Mouse (Mus musculus) frontal cortex, postnatal 14 days (tissue): ENCODE measurements around the gene Cdr2l.

Experiments used
- DNase-seq, 2 experiments: peaks; one replicate each; pipeline ENCODE4 v3.0.0; 2022; ENCODE audit warnings: low spot score in 2 of 2

Cdr2l gene

GRCm38 (mm10) chr11:115381743-115382539 lies at the start of gene Cdr2l:
Gene Cdr2l (plus strand): TSS chr11:115381916.
- DNase-seq = peak; percentile 61 to 80

- DNase-seq = no peak
These were observed 47.2 kb upstream of the Cdr2l start, which contains the start of gene Otop3 for GRCm38 (mm10) chr11:115334531-115334930. Gene Otop3 (plus strand): TSS chr11:115334731.

- DNase-seq = no peak
These were observed 46.5 kb upstream of the Cdr2l start for GRCm38 (mm10) chr11:115335223-115335622.

GRCm38 (mm10) chr11:115336115-115336514 lies 45.6 kb upstream of the Cdr2l start:
- no peak for DNase-seq

- no peak for DNase-seq
These were observed 44.4 kb upstream of the Cdr2l start for GRCm38 (mm10) chr11:115337350-115337749.

- no peak for DNase-seq
These were observed 43.9 kb upstream of the Cdr2l start for GRCm38 (mm10) chr11:115337826-115338225.

- DNase-seq = no peak
These were observed 40.5 kb upstream of the Cdr2l start for GRCm38 (mm10) chr11:115341246-115341645.

- no peak for DNase-seq
These were observed 39.9 kb upstream of the Cdr2l start for GRCm38 (mm10) chr11:115341866-115342265.

GRCm38 (mm10) chr11:115344967-115345366 lies 36.7 kb upstream of the Cdr2l start:
- no peak for DNase-seq

GRCm38 (mm10) chr11:115345515-115345914 lies 36.2 kb upstream of the Cdr2l start:
- no peak for DNase-seq

- no peak for DNase-seq
These were observed 33.0 kb upstream of the Cdr2l start for GRCm38 (mm10) chr11:115348681-115349248.

- DNase-seq = no peak
These were observed 31.7 kb upstream of the Cdr2l start for GRCm38 (mm10) chr11:115349976-115350375.

GRCm38 (mm10) chr11:115353375-115353774 lies 28.3 kb upstream of the Cdr2l start:
- no peak for DNase-seq

GRCm38 (mm10) chr11:115354183-115354582 lies 27.5 kb upstream of the Cdr2l start:
- DNase-seq = peak in 1 of 2 experiments; percentile 56

GRCm38 (mm10) chr11:115358468-115358867 lies 23.2 kb upstream of the Cdr2l start:
- peak in 1 of 2 experiments; percentile 50 for DNase-seq

GRCm38 (mm10) chr11:115359293-115359692 lies 22.4 kb upstream of the Cdr2l start:
- DNase-seq = no peak

GRCm38 (mm10) chr11:115359726-115360125 lies 22.0 kb upstream of the Cdr2l start:
- no peak for DNase-seq

GRCm38 (mm10) chr11:115364136-115364535 lies 17.6 kb upstream of the Cdr2l start:
- DNase-seq = no peak

GRCm38 (mm10) chr11:115366039-115366705 lies 15.5 kb upstream of the Cdr2l start:
- DNase-seq = no peak

GRCm38 (mm10) chr11:115366706-115367394 lies 14.9 kb upstream of the Cdr2l start:
- peak in 1 of 2 experiments; percentile 64 for DNase-seq

- DNase-seq = peak; percentile 71 to 79
These were observed 14.2 kb upstream of the Cdr2l start, which contains the start of gene Hid1 for GRCm38 (mm10) chr11:115367395-115367944. Gene Hid1 (minus strand): TSS chr11:115367756.

- DNase-seq = no peak
These were observed 11.3 kb upstream of the Cdr2l start for GRCm38 (mm10) chr11:115370368-115370767.
